ENCODE assay signal across 21 mouse cellular contexts in the genomic region with DNA sequence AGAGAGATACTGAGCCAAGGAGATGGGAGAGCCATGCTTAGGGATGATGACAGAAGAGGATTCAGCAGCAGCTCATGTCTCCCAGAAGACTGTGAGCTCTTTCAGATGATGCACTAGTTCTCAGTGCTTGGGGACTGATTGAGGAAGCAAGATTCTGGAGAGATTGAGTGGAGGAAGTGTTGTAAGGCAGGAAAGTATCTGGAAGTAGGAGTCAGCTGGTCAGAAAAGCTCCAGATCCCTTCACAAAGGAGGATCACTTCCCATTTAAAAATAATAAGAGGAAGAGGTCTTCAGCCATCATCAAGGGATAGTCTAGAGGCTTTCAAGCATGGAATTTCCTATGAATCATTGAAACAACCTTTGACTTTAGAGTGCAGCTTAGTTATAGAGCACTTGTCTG. TPM values are rescaled to one million over a fixed set of nuclear protein-coding genes. Genes with fewer than 3 reads are reported as not detected.
DNase-seq lines count a peak whose midpoint lies in the region; ATAC-seq and TF ChIP-seq lines count a peak whose summit lies in the region.
"Had no signal": no experiment of that assay in that cellular context is flagged by ENCODE, and none has a peak within 500 bp of the region (broad histone marks: within the 10 kb centered on the region; RNA-seq: fewer than 3 reads in every experiment).

No protein-coding gene starts in this region.

- intact Hi-C loops in gastrocnemius, postnatal 36 days (cut with DNase I) = loop anchor here (10.0 kb wide), 2 partner anchors 184 to 314 kb away; no protein-coding TSS in a partner anchor
- intact Hi-C loops in left cerebral cortex, postnatal 25 days (cut with DNase I) = loop anchor here (10.0 kb wide), 2 partner anchors 184 to 314 kb away; no protein-coding TSS in a partner anchor

- no peak overlapping the region for H3K4me2 ChIP-seq in forebrain, embryonic 16.5 days (ENCODE audit: low read length)
- H3K4me2 ChIP-seq: embryonic facial prominence, embryonic 13.5 days; embryonic facial prominence, embryonic 15.5 days; forebrain, embryonic 12.5 days had no signal

- H3K9ac ChIP-seq in forebrain, embryonic 16.5 days (replicated peaks; ENCODE audit: low read depth, low read length) = no peak overlapping the region
- H3K9ac ChIP-seq: embryonic facial prominence, embryonic 13.5 days; embryonic facial prominence, embryonic 15.5 days; forebrain, embryonic 12.5 days had no signal

- DNase-seq in gastrocnemius, postnatal 36 days = no peak
- no peak for DNase-seq in left cerebral cortex, postnatal 25 days (ENCODE audit: low spot score in 2 of 2)
- DNase-seq: adrenal gland, adult 2 months; adrenal gland, postnatal 10 days; adrenal gland, postnatal 25 days; cerebellum, adult 11-12 months; cerebellum, adult 2 months; cerebellum, adult 9-10 months; cerebellum, postnatal 10 days; cerebellum, postnatal 25 days; embryo, embryonic 11 days had no signal

- H3K9me3 ChIP-seq in forebrain, embryonic 16.5 days (ENCODE audit: control insufficient read depth, low read length) = no peaks in the 10 kb centered on the region
- H3K9me3 ChIP-seq: embryonic facial prominence, embryonic 13.5 days; embryonic facial prominence, embryonic 15.5 days; forebrain, embryonic 10.5 days; forebrain, embryonic 12.5 days had no signal

- H3K27ac ChIP-seq in bone marrow macrophage, adult 2 months (ENCODE audit: insufficient read depth, low read depth, low read length) = peak overlapping the region; percentile 13; the same call in 1 of the 2 replicates
- no peak overlapping the region for H3K27ac ChIP-seq in forebrain, embryonic 16.5 days (ENCODE audit: low read length)
- H3K27ac ChIP-seq: embryonic facial prominence, embryonic 13.5 days; embryonic facial prominence, embryonic 15.5 days; forebrain, embryonic 10.5 days; forebrain, embryonic 12.5 days had no signal

- TF ChIP-seq CTCF in bone marrow macrophage, adult 2 months (IDR thresholded peaks at IDR 0.05; ENCODE audit: low read depth, low read length) = no peak

- H3K27me3 ChIP-seq in forebrain, embryonic 16.5 days (replicated peaks; ENCODE audit: control insufficient read depth, insufficient read depth, low read length) = no peaks in the 10 kb centered on the region
- H3K27me3 ChIP-seq: embryonic facial prominence, embryonic 13.5 days; forebrain, embryonic 12.5 days had no signal

- no peak for TF ChIP-seq POLR2A in bone marrow macrophage, adult 2 months (IDR thresholded peaks at IDR 0.05; ENCODE audit: borderline replicate concordance, low read depth, low read length)

- peak; percentile 52 for ATAC-seq in common myeloid progenitor, adult 5-6 weeks (replicated peaks; ENCODE audit: low read depth, poor library complexity, severe bottlenecking)
- ATAC-seq in megakaryocyte, adult 5-6 weeks (ENCODE audit: poor library complexity, severe bottlenecking) = peak; percentile 78
- no peak for ATAC-seq in forebrain, embryonic 16.5 days
- ATAC-seq: forebrain, embryonic 14.5 days had no signal

- H3K4me1 ChIP-seq in bone marrow macrophage, adult 2 months (ENCODE audit: control insufficient read depth, insufficient read depth, low read length) = peaks cover 5% of the 10 kb centered on the region; the same call in 1 of the 2 replicates
- no peaks in the 10 kb centered on the region for H3K4me1 ChIP-seq in forebrain, embryonic 16.5 days (replicated peaks; ENCODE audit: control insufficient read depth, insufficient read depth, low read length)
- H3K4me1 ChIP-seq: embryonic facial prominence, embryonic 13.5 days; embryonic facial prominence, embryonic 15.5 days; forebrain, embryonic 10.5 days; forebrain, embryonic 12.5 days had no signal

- no peaks in the 10 kb centered on the region for H3K36me3 ChIP-seq in forebrain, embryonic 16.5 days (ENCODE audit: control insufficient read depth, insufficient read depth)
- H3K36me3 ChIP-seq: embryonic facial prominence, embryonic 13.5 days; embryonic facial prominence, embryonic 15.5 days; forebrain, embryonic 10.5 days; forebrain, embryonic 12.5 days had no signal

- no peak overlapping the region for H3K4me3 ChIP-seq in bone marrow macrophage, adult 2 months (ENCODE audit: insufficient read depth, low read length)
- no peak overlapping the region for H3K4me3 ChIP-seq in forebrain, embryonic 16.5 days (replicated peaks; ENCODE audit: low read length)
- H3K4me3 ChIP-seq: embryonic facial prominence, embryonic 13.5 days; embryonic facial prominence, embryonic 15.5 days; erythroblast, embryonic 14.5 days; forebrain, embryonic 10.5 days; forebrain, embryonic 12.5 days had no signal

RNA-seq across cellular contexts. Expression of a gene that starts 29.0 kb away (rescaled TPM):
- 195 and 199 TPM in 2 replicates for polyA plus RNA-seq in bone marrow macrophage, adult 2 months (2012; ENCODE audit: insufficient read depth, insufficient read length, missing spikeins)
- 122 and 135 TPM in 2 replicates for total RNA-seq in common myeloid progenitor, adult 5-6 weeks (2017)
- 220 and 244 TPM in 2 replicates for total RNA-seq in megakaryocyte, adult 5-6 weeks (2015)
- total RNA-seq in megakaryocyte, adult 5-6 weeks (2017) = 199 and 205 TPM in 2 replicates
- total RNA-seq in gastrocnemius, postnatal 36 days (2021) = 10 to 100 TPM; 19.3 to 25.7 TPM
- 268 and 272 TPM in 2 replicates for polyA plus RNA-seq in forebrain, embryonic 16.5 days (2015; fragmentation: Nextera tagmentation; extraction: Ambion mirVana)
- total RNA-seq in left cerebral cortex, postnatal 25 days (2021) = 100 to 1,000 TPM; 295 to 317 TPM
